Comparison of ENCODE assay signal across 22 mouse cellular contexts in the genomic region with DNA sequence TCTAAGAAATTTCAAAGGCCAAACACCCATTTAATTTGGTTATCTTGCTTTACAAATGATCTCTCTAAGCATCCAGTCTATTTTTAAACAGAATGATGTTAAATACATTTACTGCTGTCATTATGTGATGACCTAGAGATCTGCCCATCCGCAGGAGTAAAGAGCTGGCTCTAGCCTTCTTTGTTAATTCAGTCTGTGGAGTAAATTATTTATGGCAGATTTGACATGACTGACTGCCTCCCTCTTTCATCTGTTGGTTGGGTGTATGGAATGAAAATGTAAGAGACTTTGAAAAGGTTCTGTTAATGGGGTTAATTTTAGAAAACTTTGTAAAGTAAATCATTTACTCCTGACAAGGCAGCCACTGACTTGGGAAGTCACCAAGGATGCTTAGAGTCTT.
DNase-seq lines count a peak whose midpoint lies in the region; ATAC-seq lines count a peak whose summit lies in the region.
"Had no signal": no experiment of that assay in that cellular context is flagged by ENCODE, and none has a peak within 500 bp of the region (broad histone marks: within the 10 kb centered on the region; RNA-seq: fewer than 3 reads in every experiment).

No protein-coding gene starts in this region.

- H3K4me2 ChIP-seq in kidney, embryonic 16.5 days (replicated peaks; ENCODE audit: low read depth, low read length): no peak overlapping the region
- H3K4me2 ChIP-seq: embryonic facial prominence, embryonic 13.5 days; embryonic facial prominence, embryonic 15.5 days; forebrain, embryonic 12.5 days had no signal

- no peak overlapping the region for H3K4me3 ChIP-seq in kidney, embryonic 16.5 days (ENCODE audit: low read length)
- H3K4me3 ChIP-seq: embryonic facial prominence, embryonic 13.5 days; embryonic facial prominence, embryonic 15.5 days; erythroblast, embryonic 14.5 days; forebrain, embryonic 10.5 days; forebrain, embryonic 12.5 days had no signal

- ATAC-seq in kidney, embryonic 16.5 days (ENCODE audit: low FRiP score, low TSS enrichment): peak; percentile 77
- ATAC-seq: forebrain, embryonic 14.5 days had no signal

- no peaks in the 10 kb centered on the region for H3K27me3 ChIP-seq in kidney, embryonic 16.5 days (ENCODE audit: insufficient read depth, low read length)
- H3K27me3 ChIP-seq: embryonic facial prominence, embryonic 13.5 days; embryonic facial prominence, embryonic 15.5 days; forebrain, embryonic 12.5 days had no signal

- peak; percentile 47 for DNase-seq in kidney, adult 9 months
- no peak for DNase-seq in kidney, postnatal 10 days
- DNase-seq in kidney, adult 11 months: no peak
- peak; percentile 40 for DNase-seq in retina, embryonic 14.5 days (ENCODE audit: low spot score)
- no peak for DNase-seq in retina, postnatal 1 day
- DNase-seq: adrenal gland, adult 2 months; adrenal gland, postnatal 10 days; adrenal gland, postnatal 25 days; cerebellum, adult 11 months; cerebellum, adult 18-20 months; cerebellum, adult 8-10 months; cerebellum, adult 9-11 months; cerebellum, postnatal 14 days; cerebellum, postnatal 36 days; embryo, embryonic 11 days had no signal

- peaks cover 7% of the 10 kb centered on the region for H3K4me1 ChIP-seq in kidney, embryonic 16.5 days (ENCODE audit: insufficient read depth, low read length)
- H3K4me1 ChIP-seq: embryonic facial prominence, embryonic 13.5 days; embryonic facial prominence, embryonic 15.5 days; forebrain, embryonic 10.5 days; forebrain, embryonic 12.5 days had no signal

- WGBS in kidney, embryonic 16.5 days: 33% methylated on average over 1 of the region's 1 CpGs

- no peaks in the 10 kb centered on the region for H3K36me3 ChIP-seq in kidney, embryonic 16.5 days (ENCODE audit: insufficient read depth, low read length)
- H3K36me3 ChIP-seq: embryonic facial prominence, embryonic 13.5 days; embryonic facial prominence, embryonic 15.5 days; forebrain, embryonic 10.5 days; forebrain, embryonic 12.5 days had no signal

- no peak overlapping the region for H3K9ac ChIP-seq in kidney, embryonic 16.5 days (replicated peaks; ENCODE audit: low read length)
- H3K9ac ChIP-seq: embryonic facial prominence, embryonic 13.5 days; embryonic facial prominence, embryonic 15.5 days; forebrain, embryonic 12.5 days had no signal

- H3K9me3 ChIP-seq in kidney, embryonic 16.5 days (ENCODE audit: low read length): no peaks in the 10 kb centered on the region
- H3K9me3 ChIP-seq: embryonic facial prominence, embryonic 13.5 days; embryonic facial prominence, embryonic 15.5 days; forebrain, embryonic 10.5 days; forebrain, embryonic 12.5 days had no signal

- H3K27ac ChIP-seq in kidney, embryonic 16.5 days (ENCODE audit: low read length): no peak overlapping the region
- H3K27ac ChIP-seq: embryonic facial prominence, embryonic 13.5 days; embryonic facial prominence, embryonic 15.5 days; forebrain, embryonic 10.5 days; forebrain, embryonic 12.5 days had no signal

Comparison
In these comparisons a context has a peak if more than half of its experiments do, and no peak if none do; other contexts are left out.
1. DNase-seq: peak in kidney, adult 9 months (single experiment) and retina, embryonic 14.5 days (single experiment); none in kidney, postnatal 10 days (single experiment), kidney, adult 11 months (single experiment) and retina, postnatal 1 day (single experiment).